Mouse (Mus musculus) heart, postnatal 4 days (tissue): Measurements from ENCODE around the gene Iqgap2. TPM values are rescaled to one million over a fixed set of nuclear protein-coding genes. Genes with fewer than 3 reads are reported as not detected.
A peak's percentile ranks its signal among the peaks of the same experiment; 100 is the strongest.

Experiments
- DNase-seq: peaks from one replicate; pipeline ENCODE4 v3.0.0; 2021
- total RNA-seq, 2 experiments: library from RNA; stranded (reverse); gene quantifications; 2 replicates each; pipeline ENCODE4 v1.2.3; 2021

Gene Iqgap2
- total RNA-seq, 2 experiments from 2014 or later, result 2.8 to 3.0 TPM

- DNase-seq, result no peak
Measured at GRCm38 (mm10) chr13:95777651-95778391, 113.9 kb downstream of the Iqgap2 start.

GRCm38 (mm10) chr13:95777237-95777636, 114.5 kb downstream of the Iqgap2 start:
- peak; percentile 64 for DNase-seq

- DNase-seq, result no peak
Measured at GRCm38 (mm10) chr13:95774966-95775696, 116.6 kb downstream of the Iqgap2 start.

GRCm38 (mm10) chr13:95765017-95765416, 126.7 kb downstream of the Iqgap2 start:
- peak; percentile 61 for DNase-seq

- DNase-seq, result peak; percentile 39
Measured at GRCm38 (mm10) chr13:95763876-95764517, 127.7 kb downstream of the Iqgap2 start.

- DNase-seq, result no peak
Measured at GRCm38 (mm10) chr13:95759810-95760209, 131.9 kb downstream of the Iqgap2 start.

- DNase-seq, result no peak
Measured at GRCm38 (mm10) chr13:95754285-95754684, 137.4 kb downstream of the Iqgap2 start.

- no peak for DNase-seq
Measured at GRCm38 (mm10) chr13:95752386-95752785, 139.3 kb downstream of the Iqgap2 start.

GRCm38 (mm10) chr13:95747541-95747940, 144.2 kb downstream of the Iqgap2 start:
- DNase-seq, result no peak

- DNase-seq, result no peak
Measured at GRCm38 (mm10) chr13:95747101-95747500, 144.6 kb downstream of the Iqgap2 start.

- DNase-seq, result peak; percentile 75
Measured at GRCm38 (mm10) chr13:95746509-95746908, 145.2 kb downstream of the Iqgap2 start.

- DNase-seq, result no peak
Measured at GRCm38 (mm10) chr13:95745451-95745850, 146.3 kb downstream of the Iqgap2 start.

- DNase-seq, result no peak
Measured at GRCm38 (mm10) chr13:95742881-95743466, 148.7 kb downstream of the Iqgap2 start.

GRCm38 (mm10) chr13:95741813-95742689, 149.7 kb downstream of the Iqgap2 start:
- DNase-seq, result no peak

GRCm38 (mm10) chr13:95739651-95740050, 152.1 kb downstream of the Iqgap2 start:
- no peak for DNase-seq

GRCm38 (mm10) chr13:95730491-95730890, 161.2 kb downstream of the Iqgap2 start:
- DNase-seq, result no peak

GRCm38 (mm10) chr13:95719320-95720232, 172.1 kb downstream of the Iqgap2 start:
- peak; percentile 82 for DNase-seq

- no peak for DNase-seq
Measured at GRCm38 (mm10) chr13:95715356-95715755, 176.4 kb downstream of the Iqgap2 start.

GRCm38 (mm10) chr13:95714271-95714975, 177.3 kb downstream of the Iqgap2 start:
- DNase-seq, result no peak
